Mouse (Mus musculus): ENCODE results near the gene Nadk2. TPM values are rescaled to one million over a fixed set of nuclear protein-coding genes. Genes with fewer than 3 reads are reported as not detected.

Nadk2 gene
- polyA plus RNA-seq, 1 experiment from 2014 or later = 40.0 TPM

GRCm38 (mm10) chr15:9089136-9089720 lies 18.2 kb downstream of the Nadk2 start:
- H3K27me3 ChIP-seq (replicated peaks) = no peaks in the 10 kb centered on the region
- 32% methylated on average over 2 of the region's 2 CpGs for WGBS
- H3K4me2 ChIP-seq = no peak overlapping the region
- H3K4me1 ChIP-seq = peaks cover 3% of the 10 kb centered on the region
- peaks cover 9% of the 10 kb centered on the region; the same call in 1 of the 2 replicates for H3K36me3 ChIP-seq
- H3K27ac ChIP-seq = 0 out of 2 replicates have a peak overlapping the region, but pooled peaks have one; percentile 8
- no peak overlapping the region for H3K4me3 ChIP-seq (replicated peaks)
- no peaks in the 10 kb centered on the region for H3K9me3 ChIP-seq
- H3K9ac ChIP-seq = no peak overlapping the region
- no peak for ATAC-seq (ENCODE audit: insufficient read depth, low FRiP score, low read depth)

- WGBS = 91% methylated on average over 5 of the region's 5 CpGs
- H3K4me1 ChIP-seq = peaks cover 7% of the 10 kb centered on the region
- no peaks in the 10 kb centered on the region for H3K27me3 ChIP-seq (replicated peaks)
- no peak overlapping the region for H3K9ac ChIP-seq
- no peak overlapping the region for H3K4me3 ChIP-seq (replicated peaks)
- H3K36me3 ChIP-seq = peaks cover 9% of the 10 kb centered on the region; the same call in 1 of the 2 replicates
- H3K4me2 ChIP-seq = no peak overlapping the region
- ATAC-seq (ENCODE audit: insufficient read depth, low FRiP score, low read depth) = no peak
- H3K9me3 ChIP-seq = no peaks in the 10 kb centered on the region
- H3K27ac ChIP-seq = no peak overlapping the region
These were observed 19.6 kb downstream of the Nadk2 start for GRCm38 (mm10) chr15:9090662-9091061.

- peaks cover 11% of the 10 kb centered on the region for H3K36me3 ChIP-seq
- peak; percentile 36; the same call in 1 of the 2 replicates for ATAC-seq (ENCODE audit: insufficient read depth, low FRiP score, low read depth)
- H3K9ac ChIP-seq = no peak overlapping the region
- peaks cover 7% of the 10 kb centered on the region for H3K4me1 ChIP-seq
- no peak overlapping the region; the same call in 1 of the 2 replicates for H3K27ac ChIP-seq
- no peaks in the 10 kb centered on the region for H3K27me3 ChIP-seq (replicated peaks)
- H3K9me3 ChIP-seq = no peaks in the 10 kb centered on the region
- WGBS = 63% methylated on average over 11 of the region's 11 CpGs
- H3K4me3 ChIP-seq (replicated peaks) = 0 out of 2 replicates have a peak overlapping the region, but pooled peaks have one; percentile 14
- peak overlapping the region; percentile 40 for H3K4me2 ChIP-seq
These were observed 22.7 kb downstream of the Nadk2 start for GRCm38 (mm10) chr15:9093598-9094365.

GRCm38 (mm10) chr15:9094366-9094750 lies 23.3 kb downstream of the Nadk2 start:
- H3K4me2 ChIP-seq = peak overlapping the region; percentile 40
- no peak overlapping the region for H3K9ac ChIP-seq
- 13% methylated on average over 13 of the region's 13 CpGs for WGBS
- peak; percentile 90; the same call in 1 of the 2 replicates for ATAC-seq (ENCODE audit: insufficient read depth, low FRiP score, low read depth)
- peaks cover 11% of the 10 kb centered on the region for H3K36me3 ChIP-seq
- H3K4me3 ChIP-seq (replicated peaks) = 0 out of 2 replicates have a peak overlapping the region, but pooled peaks have one; percentile 14
- no peaks in the 10 kb centered on the region for H3K9me3 ChIP-seq
- H3K4me1 ChIP-seq = peaks cover 7% of the 10 kb centered on the region
- H3K27me3 ChIP-seq (replicated peaks) = no peaks in the 10 kb centered on the region
- no peak overlapping the region; the same call in 1 of the 2 replicates for H3K27ac ChIP-seq

GRCm38 (mm10) chr15:9096865-9097264 lies 25.8 kb downstream of the Nadk2 start:
- Histone ChIP-seq H3K9ac (no peak overlapping the region), H3K27me3 (replicated peaks) (no peaks in the 10 kb centered on the region), H3K27ac (no peak overlapping the region), H3K4me2 (no peak overlapping the region), H3K4me1 (peaks cover 7% of the 10 kb centered on the region), H3K36me3 (peaks cover 18% of the 10 kb centered on the region), H3K4me3 (replicated peaks) (no peak overlapping the region), H3K9me3 (no peaks in the 10 kb centered on the region)
- WGBS = 83% methylated on average over 4 of the region's 4 CpGs
- ATAC-seq (ENCODE audit: insufficient read depth, low FRiP score, low read depth) = no peak

- no peaks in the 10 kb centered on the region for H3K4me1 ChIP-seq
- ATAC-seq (ENCODE audit: insufficient read depth, low FRiP score, low read depth) = no peak
- peaks cover 25% of the 10 kb centered on the region for H3K36me3 ChIP-seq
- H3K27me3 ChIP-seq (replicated peaks) = no peaks in the 10 kb centered on the region
- no peak overlapping the region for H3K4me3 ChIP-seq (replicated peaks)
- no peak overlapping the region for H3K9ac ChIP-seq
- no peak overlapping the region for H3K4me2 ChIP-seq
- H3K9me3 ChIP-seq = no peaks in the 10 kb centered on the region
- WGBS = 94% methylated on average over 10 of the region's 10 CpGs
- H3K27ac ChIP-seq = no peak overlapping the region
These were observed 29.5 kb downstream of the Nadk2 start for GRCm38 (mm10) chr15:9100446-9101077.

- Histone ChIP-seq H3K4me2 (no peak overlapping the region), H3K4me1 (no peaks in the 10 kb centered on the region), H3K27me3 (replicated peaks) (no peaks in the 10 kb centered on the region), H3K9ac (no peak overlapping the region), H3K27ac (no peak overlapping the region), H3K9me3 (no peaks in the 10 kb centered on the region), H3K36me3 (peaks cover 20% of the 10 kb centered on the region), H3K4me3 (replicated peaks) (no peak overlapping the region)
- WGBS = 73% methylated on average over 13 of the region's 13 CpGs
- no peak for ATAC-seq (ENCODE audit: insufficient read depth, low FRiP score, low read depth)
These were observed 35.4 kb downstream of the Nadk2 start for GRCm38 (mm10) chr15:9106303-9107074.

GRCm38 (mm10) chr15:9110526-9111347 lies 39.7 kb downstream of the Nadk2 start:
- Histone ChIP-seq H3K27me3 (replicated peaks) (no peaks in the 10 kb centered on the region), H3K4me2 (no peak overlapping the region), H3K4me1 (no peaks in the 10 kb centered on the region), H3K9ac (no peak overlapping the region), H3K4me3 (replicated peaks) (no peak overlapping the region), H3K36me3 (peaks cover 19% of the 10 kb centered on the region), H3K27ac (no peak overlapping the region), H3K9me3 (no peaks in the 10 kb centered on the region)
- WGBS = 82% methylated on average over 6 of the region's 6 CpGs
- no peak for ATAC-seq (ENCODE audit: insufficient read depth, low FRiP score, low read depth)

- no peaks in the 10 kb centered on the region for H3K9me3 ChIP-seq
- no peak overlapping the region for H3K9ac ChIP-seq
- H3K27me3 ChIP-seq (replicated peaks) = no peaks in the 10 kb centered on the region
- no peak overlapping the region for H3K4me3 ChIP-seq (replicated peaks)
- ATAC-seq (ENCODE audit: insufficient read depth, low FRiP score, low read depth) = no peak
- H3K36me3 ChIP-seq = peaks cover 25% of the 10 kb centered on the region
- no peak overlapping the region for H3K4me2 ChIP-seq
- H3K4me1 ChIP-seq = no peaks in the 10 kb centered on the region
- H3K27ac ChIP-seq = no peak overlapping the region
- 72% methylated on average over 3 of the region's 3 CpGs for WGBS
These were observed 40.6 kb downstream of the Nadk2 start for GRCm38 (mm10) chr15:9111648-9112047.

GRCm38 (mm10) chr15:9113556-9113955 lies 42.5 kb downstream of the Nadk2 start:
- WGBS = 71% methylated on average over 9 of the region's 9 CpGs

GRCm38 (mm10) chr15:9114131-9114530 lies 43.1 kb downstream of the Nadk2 start:
- H3K9ac ChIP-seq = no peak overlapping the region
- H3K9me3 ChIP-seq = no peaks in the 10 kb centered on the region
- no peak overlapping the region for H3K4me2 ChIP-seq
- H3K27ac ChIP-seq = no peak overlapping the region
- no peaks in the 10 kb centered on the region for H3K27me3 ChIP-seq (replicated peaks)
- peaks cover 42% of the 10 kb centered on the region for H3K36me3 ChIP-seq
- no peak overlapping the region for H3K4me3 ChIP-seq (replicated peaks)
- 64% methylated on average over 4 of the region's 4 CpGs for WGBS
- no peaks in the 10 kb centered on the region for H3K4me1 ChIP-seq
- peak; percentile 48; the same call in 1 of the 2 replicates for ATAC-seq (ENCODE audit: insufficient read depth, low FRiP score, low read depth)

More at GRCm38 (mm10) chr15:9113556-9113955, 42.5 kb downstream of the Nadk2 start:
- ATAC-seq (ENCODE audit: insufficient read depth, low FRiP score, low read depth) = no peak
- no peak overlapping the region for H3K9ac ChIP-seq
- no peak overlapping the region for H3K27ac ChIP-seq
- H3K36me3 ChIP-seq = peaks cover 38% of the 10 kb centered on the region
- no peaks in the 10 kb centered on the region for H3K27me3 ChIP-seq (replicated peaks)
- H3K4me3 ChIP-seq (replicated peaks) = no peak overlapping the region
- H3K4me2 ChIP-seq = no peak overlapping the region
- no peaks in the 10 kb centered on the region for H3K9me3 ChIP-seq
- H3K4me1 ChIP-seq = no peaks in the 10 kb centered on the region

Data from stomach, embryonic 15.5 days (tissue).